Mouse (Mus musculus): ENCODE data around the gene Cyp2w1. TPM values are rescaled to one million over a fixed set of nuclear protein-coding genes. Genes with fewer than 3 reads are reported as not detected.

Cyp2w1 gene
- polyA plus RNA-seq, 1 experiment from 2014 or later = 4.8 TPM

DNA sequence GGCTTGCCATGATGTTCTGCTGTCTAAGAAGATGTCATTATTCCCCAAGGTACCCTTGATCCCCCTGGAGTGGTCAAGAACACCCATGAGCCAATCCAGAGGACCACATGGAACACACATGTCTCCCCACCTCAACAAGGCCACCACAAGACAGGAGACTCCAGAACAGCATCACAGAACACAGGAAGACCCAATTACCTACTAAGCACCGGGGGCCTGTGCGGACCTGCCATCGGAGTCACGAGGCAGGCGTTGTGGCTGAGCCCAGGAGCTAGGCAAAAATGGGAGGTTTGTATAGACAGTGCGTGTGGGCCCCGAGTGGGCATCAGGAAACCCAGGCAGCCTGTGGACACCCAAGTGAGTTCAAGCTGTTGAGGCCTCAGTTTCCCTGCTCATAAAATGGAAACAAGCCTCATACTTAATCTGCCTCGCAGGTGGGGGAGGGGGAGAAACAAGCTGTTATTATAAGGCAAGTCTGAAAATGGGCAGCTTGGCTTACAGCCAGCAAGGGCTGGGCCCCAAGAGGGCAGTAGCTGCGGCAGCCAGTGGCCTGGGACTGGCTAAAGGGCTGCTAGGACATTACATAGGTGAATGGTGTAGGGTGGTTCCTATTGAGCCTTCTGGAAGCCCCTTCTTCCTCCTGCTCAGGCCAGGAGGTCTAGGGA lies 29.0 kb upstream of the Cyp2w1 start:
- Histone ChIP-seq H3K4me2 (replicated peaks; ENCODE audit: low read depth) (peak overlapping the region; percentile 90), H3K9ac (ENCODE audit: low read length) (0 out of 2 replicates have a peak overlapping the region, but pooled peaks have one; percentile 13), H3K27me3 (ENCODE audit: control insufficient read depth, insufficient read depth, low read length) (no peaks in the 10 kb centered on the region), H3K36me3 (ENCODE audit: control insufficient read depth, insufficient read depth, low read length) (no peaks in the 10 kb centered on the region), H3K4me1 (replicated peaks; ENCODE audit: control insufficient read depth, insufficient read depth) (0 out of 2 replicates have a peak, but pooled peaks cover 2% of the 10 kb centered on the region), H3K4me3 (ENCODE audit: low read depth, low read length) (peak overlapping the region; percentile 56; the same call in 1 of the 2 replicates), H3K9me3 (ENCODE audit: control insufficient read depth, low read length) (no peaks in the 10 kb centered on the region), H3K27ac (replicated peaks) (peak overlapping the region; percentile 77; the same call in 1 of the 2 replicates)
- ATAC-seq (ENCODE audit: low FRiP score, low TSS enrichment) = peak; percentile 26; the same call in 1 of the 2 replicates
- 61% methylated on average over 9 of the region's 9 CpGs for WGBS
- DNase-seq (ENCODE audit: low spot score) = peak; percentile 66
- TF ChIP-seq EP300 (optimal IDR thresholded peaks at IDR 0.05) (no peak), CTCF (IDR thresholded peaks at IDR 0.05; ENCODE audit: low read depth) (peak; percentile 22)

DNA sequence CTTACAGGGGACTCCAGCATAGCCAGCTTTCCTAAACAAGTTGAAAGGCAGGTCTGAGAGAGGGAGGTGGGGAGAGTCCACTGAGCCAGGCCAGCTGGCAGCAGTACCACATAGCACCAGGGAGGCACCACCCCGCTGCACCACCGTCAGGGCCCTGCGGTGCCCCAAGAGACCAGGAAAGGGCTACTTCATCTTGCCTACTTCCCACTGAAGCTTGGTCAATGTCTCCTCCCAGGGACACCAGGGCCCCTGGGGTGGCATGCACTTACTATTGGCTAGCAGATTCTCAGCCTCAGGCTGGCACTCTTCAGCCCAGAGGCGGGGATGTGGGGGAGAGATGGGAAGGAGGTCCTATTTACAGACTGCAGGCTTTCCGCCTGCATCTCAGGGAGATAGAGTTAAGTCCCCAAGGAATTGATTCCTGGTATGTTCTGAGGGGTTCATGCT lies 28.3 kb upstream of the Cyp2w1 start:
- ATAC-seq (ENCODE audit: low FRiP score, low TSS enrichment) (peak; percentile 67), DNase-seq (ENCODE audit: low spot score) (peak; percentile 67)
- peak; percentile 42 for TF ChIP-seq CTCF (IDR thresholded peaks at IDR 0.05; ENCODE audit: low read depth)
- TF ChIP-seq EP300 (optimal IDR thresholded peaks at IDR 0.05) = no peak
- H3K4me2 ChIP-seq (replicated peaks; ENCODE audit: low read depth) = peak overlapping the region; percentile 90
- H3K9ac ChIP-seq (ENCODE audit: low read length) = peak overlapping the region; percentile 87; the same call in 1 of the 2 replicates
- H3K4me1 ChIP-seq (replicated peaks; ENCODE audit: control insufficient read depth, insufficient read depth) = 0 out of 2 replicates have a peak, but pooled peaks cover 2% of the 10 kb centered on the region
- H3K36me3 ChIP-seq (ENCODE audit: control insufficient read depth, insufficient read depth, low read length) = no peaks in the 10 kb centered on the region
- H3K9me3 ChIP-seq (ENCODE audit: control insufficient read depth, low read length) = no peaks in the 10 kb centered on the region
- no peaks in the 10 kb centered on the region for H3K27me3 ChIP-seq (ENCODE audit: control insufficient read depth, insufficient read depth, low read length)
- WGBS = 79% methylated on average over 3 of the region's 5 CpGs
- H3K27ac ChIP-seq (replicated peaks) = peak overlapping the region; percentile 77
- peak overlapping the region; percentile 56 for H3K4me3 ChIP-seq (ENCODE audit: low read depth, low read length)

DNA sequence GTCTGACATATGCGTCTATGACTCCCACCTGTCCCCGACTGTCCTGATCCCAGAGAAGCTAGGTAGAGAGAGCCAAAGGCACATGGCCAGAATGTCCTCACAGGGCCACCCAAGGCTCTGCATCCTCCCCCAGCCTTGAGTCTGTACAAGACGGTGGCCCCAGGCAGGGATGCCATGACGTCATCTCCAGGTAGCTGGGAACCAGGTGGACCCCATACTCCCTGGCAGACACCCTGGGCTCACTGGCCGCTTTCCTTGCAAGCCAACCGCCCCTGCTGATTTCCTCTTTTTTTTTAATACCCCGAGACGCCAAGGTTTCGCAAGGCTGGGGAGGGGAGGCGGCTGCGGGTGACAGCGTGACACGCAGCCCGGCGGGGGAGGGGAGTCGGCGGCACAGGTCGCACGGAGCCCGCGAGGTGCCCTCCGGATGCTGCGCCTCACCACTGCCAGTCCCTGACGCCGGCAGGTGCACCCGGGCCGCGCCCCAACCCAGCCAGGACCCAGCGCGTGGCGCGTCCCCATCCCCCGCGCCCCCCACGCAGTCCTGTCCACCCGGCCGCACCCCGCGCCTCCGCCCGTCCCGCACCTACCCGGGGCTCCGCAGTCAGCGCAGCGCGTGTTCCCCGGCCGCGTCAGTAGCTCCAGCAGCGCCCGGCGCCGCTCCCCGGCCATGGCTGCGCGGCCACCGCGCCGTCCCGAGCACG lies 27.6 kb upstream of the Cyp2w1 start:
- WGBS = 2% methylated on average over 53 of the region's 62 CpGs
- H3K9me3 ChIP-seq (ENCODE audit: control insufficient read depth, low read length) = no peaks in the 10 kb centered on the region
- no peaks in the 10 kb centered on the region for H3K27me3 ChIP-seq (ENCODE audit: control insufficient read depth, insufficient read depth, low read length)
- H3K36me3 ChIP-seq (ENCODE audit: control insufficient read depth, insufficient read depth, low read length) = no peaks in the 10 kb centered on the region
- 0 out of 2 replicates have a peak, but pooled peaks cover 2% of the 10 kb centered on the region for H3K4me1 ChIP-seq (replicated peaks; ENCODE audit: control insufficient read depth, insufficient read depth)
- peak; percentile 62 for DNase-seq (ENCODE audit: low spot score)
- peak overlapping the region; percentile 77 for H3K27ac ChIP-seq (replicated peaks)
- H3K9ac ChIP-seq (ENCODE audit: low read length) = peak overlapping the region; percentile 87
- ATAC-seq (ENCODE audit: low FRiP score, low TSS enrichment) = peak; percentile 43
- peak overlapping the region; percentile 56 for H3K4me3 ChIP-seq (ENCODE audit: low read depth, low read length)
- no peak for TF ChIP-seq CTCF (IDR thresholded peaks at IDR 0.05; ENCODE audit: low read depth)
- no peak for TF ChIP-seq EP300 (optimal IDR thresholded peaks at IDR 0.05)
- peak overlapping the region; percentile 90 for H3K4me2 ChIP-seq (replicated peaks; ENCODE audit: low read depth)

DNA sequence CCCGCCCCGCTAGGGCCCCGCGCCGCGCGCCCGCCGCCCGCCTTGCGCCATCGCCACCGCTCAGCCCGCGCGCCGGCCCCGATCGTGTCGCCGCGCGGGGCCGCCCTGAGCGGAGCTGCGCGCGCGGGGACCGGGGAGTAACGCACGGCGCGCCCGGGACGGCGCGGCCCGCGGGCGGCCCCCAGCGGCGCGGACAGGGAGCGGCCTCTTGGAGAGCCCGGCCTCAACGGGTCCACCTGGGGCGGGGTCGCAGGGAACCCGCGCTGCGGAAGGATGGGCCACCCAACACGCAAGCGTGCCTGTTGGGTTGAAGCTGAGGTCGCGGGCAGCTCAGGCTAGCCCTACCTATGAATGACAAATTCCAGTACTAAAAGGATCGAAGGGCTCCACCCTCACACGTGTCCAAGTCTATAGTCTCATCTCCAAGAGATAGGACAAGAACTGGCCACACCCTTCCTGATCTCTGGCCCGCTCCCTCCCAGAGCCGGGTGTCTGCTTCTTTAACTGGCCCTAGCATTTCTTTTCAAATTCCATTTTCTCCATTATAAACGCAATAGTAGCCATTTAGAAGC lies 26.9 kb upstream of the Cyp2w1 start, which contains the start of gene Adap1:
TSS of gene Adap1 (minus strand) at position 228 of the 572 bp plus-strand sequence.
- Histone ChIP-seq H3K27ac (replicated peaks) (peak within 1 kb of the TSS; percentile 77), H3K4me2 (replicated peaks; ENCODE audit: low read depth) (peak within 1 kb of the TSS; percentile 90), H3K36me3 (ENCODE audit: control insufficient read depth, insufficient read depth, low read length) (no peaks in the 10 kb centered on the region), H3K4me3 (ENCODE audit: low read depth, low read length) (peak within 1 kb of the TSS; percentile 56), H3K27me3 (ENCODE audit: control insufficient read depth, insufficient read depth, low read length) (no peaks in the 10 kb centered on the region), H3K9ac (ENCODE audit: low read length) (peak within 1 kb of the TSS; percentile 87), H3K4me1 (replicated peaks; ENCODE audit: control insufficient read depth, insufficient read depth) (0 out of 2 replicates have a peak, but pooled peaks cover 2% of the 10 kb centered on the region), H3K9me3 (ENCODE audit: control insufficient read depth, low read length) (no peaks in the 10 kb centered on the region)
- WGBS = 2% methylated on average over 53 of the region's 61 CpGs
- DNase-seq (ENCODE audit: low spot score) (peak; percentile 76), ATAC-seq (ENCODE audit: low FRiP score, low TSS enrichment) (peak; percentile 82)
- TF ChIP-seq CTCF (IDR thresholded peaks at IDR 0.05; ENCODE audit: low read depth) = peak; percentile 56
- no peak for TF ChIP-seq EP300 (optimal IDR thresholded peaks at IDR 0.05)

DNA sequence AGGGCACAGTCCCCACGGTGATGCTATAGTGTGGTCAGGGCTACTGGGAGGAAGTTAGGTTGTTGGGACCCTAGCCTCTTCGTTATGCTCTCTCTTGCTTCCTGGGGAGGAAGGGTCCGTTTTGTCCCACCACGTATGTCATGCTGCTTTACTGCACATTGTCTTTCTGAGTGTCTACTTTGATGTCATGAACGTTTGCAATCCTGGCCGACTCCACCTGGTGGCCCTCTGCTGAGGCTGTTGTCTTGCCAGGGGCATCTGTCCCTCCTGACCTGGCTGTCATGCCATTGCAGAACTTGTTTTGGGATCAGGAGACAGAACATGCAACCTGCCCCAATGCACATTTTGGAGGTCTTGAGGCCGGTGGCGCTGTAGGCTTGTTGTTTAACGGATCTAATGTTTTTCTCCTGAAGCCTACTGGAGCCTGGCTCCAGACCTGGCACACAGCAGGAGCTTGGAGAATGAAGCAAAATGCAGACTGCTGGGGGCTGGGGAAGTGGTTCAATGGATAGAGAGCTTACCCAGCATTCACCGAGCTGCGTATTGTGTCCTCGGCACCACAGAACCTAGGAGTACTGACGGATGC lies 26.2 kb upstream of the Cyp2w1 start:
- Histone ChIP-seq H3K9me3 (ENCODE audit: control insufficient read depth, low read length) (no peaks in the 10 kb centered on the region), H3K27ac (replicated peaks) (no peak overlapping the region), H3K36me3 (ENCODE audit: control insufficient read depth, insufficient read depth, low read length) (no peaks in the 10 kb centered on the region), H3K4me2 (replicated peaks; ENCODE audit: low read depth) (no peak overlapping the region; the same call in 1 of the 2 replicates), H3K27me3 (ENCODE audit: control insufficient read depth, insufficient read depth, low read length) (no peaks in the 10 kb centered on the region), H3K4me3 (ENCODE audit: low read depth, low read length) (no peak overlapping the region), H3K9ac (ENCODE audit: low read length) (no peak overlapping the region), H3K4me1 (replicated peaks; ENCODE audit: control insufficient read depth, insufficient read depth) (0 out of 2 replicates have a peak, but pooled peaks cover 2% of the 10 kb centered on the region)
- WGBS = 69% methylated on average over 13 of the region's 13 CpGs
- ATAC-seq (ENCODE audit: low FRiP score, low TSS enrichment) (no peak), DNase-seq (ENCODE audit: low spot score) (no peak)
- TF ChIP-seq EP300 (optimal IDR thresholded peaks at IDR 0.05) (no peak), CTCF (IDR thresholded peaks at IDR 0.05; ENCODE audit: low read depth) (peak; percentile 46)
